Mouse (Mus musculus): ENCODE results near the gene 1700069L16Rik.

DNA sequence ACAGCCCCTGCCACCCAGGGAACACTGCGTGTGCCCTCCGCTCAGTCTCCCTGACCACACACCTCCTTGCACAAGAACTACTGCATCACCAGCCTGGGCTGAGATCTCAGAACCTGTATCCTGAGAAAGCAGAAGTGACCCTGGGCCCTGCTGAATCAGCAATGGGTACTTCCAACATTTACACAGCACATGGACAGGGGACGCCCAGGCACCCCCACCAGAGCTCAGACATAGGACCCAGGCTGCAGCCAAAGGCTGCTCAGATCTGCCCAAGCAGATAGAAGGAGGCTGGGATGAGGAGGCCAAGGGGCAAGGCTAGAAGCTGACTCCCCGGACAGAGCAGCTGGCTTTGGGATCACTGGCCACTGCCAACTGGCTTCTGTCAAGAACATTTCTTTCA, 80.1 kb downstream of the 1700069L16Rik start:
- TF ChIP-seq GATA1 (IDR thresholded peaks at IDR 0.05; ENCODE audit: low read length) (no peak), TAL1 (IDR thresholded peaks at IDR 0.05; ENCODE audit: low read length) (no peak)

All from erythroblast, embryonic 14.5 days (primary cell).